Mouse (Mus musculus) kidney, embryonic 16.5 days (tissue): ENCODE measurements at regions not wholly inside any gene's neighbourhood (a gene's known extent, or its start where the extent isn't known, plus 50 kb on each side); places are given as distances from the start of the nearest gene placed in this dataset.

ENCODE experiments used
- ATAC-seq: fragments of 200-750 bp; cut with Nextera tagmentation; 2 replicates; pipeline ENCODE4 v1.8.0; 2017; ENCODE audit warnings: moderate TSS enrichment; ENCODE audit not compliant: low FRiP score, low TSS enrichment
- H3K27ac ChIP-seq: fragments of 300-500 bp; sonication (generic); 2 replicates; pipeline ENCODE4 v1.5.1; 2014; ENCODE audit warnings: low read length
- H3K27me3 ChIP-seq: fragments of 300-500 bp; sonication (generic); 2 replicates; pipeline ENCODE4 v1.6.1; 2014; ENCODE audit warnings: low read length, control low read depth, mixed read lengths; ENCODE audit not compliant: insufficient read depth
- H3K36me3 ChIP-seq: fragments of 300-500 bp; sonication (generic); 2 replicates; pipeline ENCODE4 v1.6.1; 2014; ENCODE audit warnings: low read length, control low read depth, mixed read lengths; ENCODE audit not compliant: insufficient read depth
- H3K4me1 ChIP-seq: fragments of 300-500 bp; sonication (generic); 2 replicates; pipeline ENCODE4 v1.6.1; 2014; ENCODE audit warnings: low read length, control low read depth, mixed read lengths; ENCODE audit not compliant: insufficient read depth
- H3K4me2 ChIP-seq: fragments of 300-500 bp; sonication (generic); replicated peaks from 2 replicates; pipeline ENCODE4 v1.6.1; 2014; ENCODE audit warnings: low read depth, low read length
- H3K4me3 ChIP-seq: fragments of 300-500 bp; sonication (generic); 2 replicates; pipeline ENCODE4 v1.5.1; 2014; ENCODE audit warnings: mild to moderate bottlenecking, low read length
- H3K9ac ChIP-seq: fragments of 300-500 bp; sonication (generic); replicated peaks from 2 replicates; pipeline ENCODE4 v1.6.1; 2014; ENCODE audit warnings: low read length
- H3K9me3 ChIP-seq: fragments of 300-500 bp; sonication (generic); 2 replicates; pipeline ENCODE4 v1.6.1; 2016; ENCODE audit warnings: low read length, control low read depth
- WGBS: fragments of 180-500 bp; shearing (Covaris S2); extraction: QIAGEN DNeasy Blood & Tissue Kit; methylation state at CpG from one replicate; pipeline ENCODE4 v1.1.7; 2014; 5-methylcytosine and 5-hydroxymethylcytosine counted together

DNA sequence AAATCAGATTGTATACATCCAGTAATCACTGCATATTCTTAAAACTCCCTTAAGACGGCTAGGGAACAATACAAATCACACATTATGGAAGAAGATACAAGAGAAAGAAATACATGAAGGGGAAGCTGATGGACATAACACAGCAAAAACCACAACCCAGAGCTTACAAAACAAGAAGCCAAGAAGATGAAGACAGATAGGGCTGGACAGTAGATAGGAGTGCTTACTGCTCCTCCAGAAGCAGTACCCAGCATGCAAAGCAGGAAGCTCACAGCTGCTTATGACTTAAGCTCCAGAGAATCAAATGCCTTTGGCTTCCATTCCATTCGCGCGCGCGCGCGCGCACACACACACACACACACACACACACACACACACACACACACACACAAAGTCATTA lies 131.0 kb upstream of the Slc7a11 start:
- Histone ChIP-seq H3K9ac (no peak overlapping the region), H3K9me3 (no peaks in the 10 kb centered on the region), H3K4me3 (no peak overlapping the region), H3K36me3 (no peaks in the 10 kb centered on the region), H3K27me3 (no peaks in the 10 kb centered on the region), H3K27ac (no peak overlapping the region), H3K4me1 (no peaks in the 10 kb centered on the region), H3K4me2 (no peak overlapping the region)
- 96% methylated on average over 9 of the region's 9 CpGs for WGBS
- no peak for ATAC-seq

DNA sequence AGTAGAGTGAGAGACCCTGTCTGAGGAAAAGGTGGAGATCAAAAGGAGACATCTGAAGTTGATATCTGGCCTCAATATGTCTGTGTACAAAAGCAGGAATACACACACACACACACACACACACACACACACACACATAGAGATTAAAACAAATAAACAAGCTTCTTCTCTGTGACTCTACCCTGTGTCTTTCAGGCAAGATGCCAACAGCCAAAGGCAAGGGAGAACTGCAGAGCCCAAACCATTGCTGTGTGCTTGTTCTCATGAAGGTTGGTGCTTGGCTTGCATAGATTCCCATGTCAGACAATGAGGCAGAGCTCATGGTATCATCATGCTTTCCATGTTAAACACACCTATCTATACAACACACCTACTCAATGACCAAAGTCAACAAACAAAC lies 126.6 kb upstream of the Slc7a11 start:
- no peak overlapping the region for H3K4me3 ChIP-seq
- no peak overlapping the region for H3K27ac ChIP-seq
- no peak for ATAC-seq

GRCm38 (mm10) chr3:50569565-50569964 lies 126.2 kb upstream of the Slc7a11 start:
- Histone ChIP-seq H3K36me3 (no peaks in the 10 kb centered on the region), H3K27ac (no peak overlapping the region), H3K4me3 (no peak overlapping the region), H3K9ac (no peak overlapping the region), H3K4me1 (no peaks in the 10 kb centered on the region), H3K4me2 (no peak overlapping the region), H3K27me3 (no peaks in the 10 kb centered on the region), H3K9me3 (no peaks in the 10 kb centered on the region)
- ATAC-seq: no peak
- WGBS: 82% methylated on average over 10 of the region's 10 CpGs

More for the DNA sequence above, 126.6 kb upstream of the Slc7a11 start:
- Histone ChIP-seq H3K36me3 (no peaks in the 10 kb centered on the region), H3K9me3 (no peaks in the 10 kb centered on the region), H3K4me2 (no peak overlapping the region), H3K9ac (no peak overlapping the region), H3K4me1 (no peaks in the 10 kb centered on the region), H3K27me3 (no peaks in the 10 kb centered on the region)

DNA sequence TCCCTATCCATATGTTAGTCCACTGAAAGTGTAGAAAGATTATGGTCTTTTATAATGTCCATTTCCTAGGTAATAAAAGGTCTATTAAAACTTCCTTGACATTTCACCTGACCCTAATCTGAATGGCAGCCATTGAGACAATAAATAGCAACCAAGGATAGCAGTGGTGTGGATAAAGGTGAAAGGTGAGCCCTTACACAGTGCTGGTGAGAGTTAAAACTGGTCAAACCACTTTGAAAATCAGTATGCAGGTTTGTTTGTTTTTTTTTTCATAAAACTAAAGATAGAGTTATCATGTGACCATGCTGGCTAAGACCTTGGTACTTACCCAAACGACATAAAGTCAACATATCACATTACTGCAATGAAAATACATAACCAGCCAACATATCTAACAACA lies 110.7 kb upstream of the Slc7a11 start:
- H3K9me3 ChIP-seq: no peaks in the 10 kb centered on the region
- H3K9ac ChIP-seq: no peak overlapping the region
- WGBS: 9% methylated on average over 1 of the region's 1 CpGs
- H3K27ac ChIP-seq: no peak overlapping the region
- no peak overlapping the region for H3K4me2 ChIP-seq
- no peak overlapping the region for H3K4me3 ChIP-seq
- H3K27me3 ChIP-seq: no peaks in the 10 kb centered on the region
- ATAC-seq: no peak
- H3K36me3 ChIP-seq: no peaks in the 10 kb centered on the region
- H3K4me1 ChIP-seq: no peaks in the 10 kb centered on the region

- 89% methylated on average over 4 of the region's 4 CpGs for WGBS
- Histone ChIP-seq H3K36me3 (no peaks in the 10 kb centered on the region), H3K4me3 (no peak overlapping the region), H3K9me3 (no peaks in the 10 kb centered on the region), H3K27me3 (no peaks in the 10 kb centered on the region), H3K27ac (no peak overlapping the region), H3K9ac (no peak overlapping the region), H3K4me2 (no peak overlapping the region), H3K4me1 (no peaks in the 10 kb centered on the region)
- ATAC-seq: no peak
These were observed 105.2 kb upstream of the Slc7a11 start for GRCm38 (mm10) chr3:50548568-50548967.

DNA sequence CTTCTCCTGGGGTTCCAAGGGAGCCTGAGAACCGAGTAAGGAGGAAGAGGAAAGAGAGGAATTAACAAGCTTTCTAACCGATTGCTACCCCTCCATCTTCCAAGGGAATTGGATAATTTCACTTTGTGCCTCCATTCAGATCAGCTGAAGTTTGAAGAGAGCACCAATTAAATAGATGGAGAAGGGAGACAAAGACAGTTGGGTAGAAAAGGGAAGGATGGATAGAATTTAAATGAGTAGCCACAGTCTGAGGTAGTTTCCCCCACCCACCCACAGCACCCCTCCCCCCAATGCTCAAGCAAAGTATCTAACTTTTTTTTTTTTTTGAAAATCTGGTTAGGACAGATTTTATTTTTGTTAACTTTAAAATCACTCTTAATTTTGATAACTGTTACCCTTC lies 87.2 kb upstream of the Slc7a11 start:
- Histone ChIP-seq H3K9me3 (peaks cover 5% of the 10 kb centered on the region; the same call in 1 of the 2 replicates), H3K36me3 (no peaks in the 10 kb centered on the region), H3K4me3 (no peak overlapping the region), H3K4me1 (no peaks in the 10 kb centered on the region), H3K9ac (no peak overlapping the region), H3K27me3 (no peaks in the 10 kb centered on the region), H3K27ac (no peak overlapping the region), H3K4me2 (no peak overlapping the region)
- ATAC-seq: no peak
- WGBS: 61% methylated on average over 2 of the region's 2 CpGs

DNA sequence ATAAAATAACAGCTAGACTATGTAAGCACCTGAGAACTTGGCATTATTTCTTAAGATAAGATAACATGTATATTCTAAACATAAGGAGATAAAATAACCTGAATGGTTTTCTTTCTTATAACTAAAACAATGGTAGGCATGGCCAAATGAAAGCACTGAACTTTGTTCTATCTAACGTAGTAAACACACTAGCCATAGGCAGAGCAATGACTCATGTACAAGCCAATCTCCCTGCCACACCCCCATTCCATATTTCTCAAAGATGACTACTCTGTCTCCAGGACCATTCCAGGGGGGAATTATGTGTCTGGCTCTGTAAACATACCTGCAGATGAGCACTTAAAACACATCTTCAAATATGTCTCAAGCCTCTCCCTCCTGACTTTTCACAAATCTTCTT lies 80.6 kb upstream of the Slc7a11 start:
- Histone ChIP-seq H3K4me1 (no peaks in the 10 kb centered on the region), H3K36me3 (no peaks in the 10 kb centered on the region), H3K9me3 (no peaks in the 10 kb centered on the region), H3K4me2 (no peak overlapping the region), H3K27ac (no peak overlapping the region), H3K4me3 (no peak overlapping the region), H3K9ac (no peak overlapping the region), H3K27me3 (no peaks in the 10 kb centered on the region)
- WGBS: 84% methylated on average over 1 of the region's 1 CpGs
- ATAC-seq: no peak

DNA sequence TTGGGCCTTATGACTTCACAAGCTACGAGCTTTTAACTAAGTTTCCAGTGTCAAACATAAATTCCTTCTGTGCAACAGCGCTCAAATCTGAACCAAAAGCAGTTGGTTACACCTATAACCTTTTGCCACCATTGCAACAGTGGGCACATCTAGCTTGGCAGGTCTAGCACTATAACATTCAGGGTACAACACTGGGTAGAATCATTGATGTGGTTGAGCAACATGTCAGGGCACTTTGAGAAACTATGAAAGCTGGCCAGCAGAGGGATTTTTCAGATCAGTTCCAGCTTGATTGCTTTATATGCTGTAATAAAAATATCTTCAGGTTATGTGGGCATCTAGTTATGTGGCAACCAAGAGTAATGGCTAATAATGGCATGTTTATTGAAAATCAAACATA lies 63.8 kb upstream of the Slc7a11 start:
- Histone ChIP-seq H3K9ac (no peak overlapping the region), H3K4me3 (no peak overlapping the region), H3K36me3 (no peaks in the 10 kb centered on the region), H3K4me2 (no peak overlapping the region), H3K27me3 (no peaks in the 10 kb centered on the region), H3K27ac (no peak overlapping the region), H3K9me3 (no peaks in the 10 kb centered on the region), H3K4me1 (no peaks in the 10 kb centered on the region)
- 93% methylated on average over 2 of the region's 2 CpGs for WGBS
- no peak for ATAC-seq
